Mouse (Mus musculus) ES-Bruce4 (cell line): ENCODE data around the gene Ccdc33.

Source experiments
- CTCF ChIP-seq: IDR thresholded peaks from one replicate; pipeline ENCODE4 v1.8.1; 2011; ENCODE audit warnings: low read depth, low read length
- POLR2A ChIP-seq: IDR thresholded peaks from one replicate; pipeline ENCODE4 v1.8.1; 2011; ENCODE audit warnings: low read length; ENCODE audit not compliant: insufficient read depth

DNA sequence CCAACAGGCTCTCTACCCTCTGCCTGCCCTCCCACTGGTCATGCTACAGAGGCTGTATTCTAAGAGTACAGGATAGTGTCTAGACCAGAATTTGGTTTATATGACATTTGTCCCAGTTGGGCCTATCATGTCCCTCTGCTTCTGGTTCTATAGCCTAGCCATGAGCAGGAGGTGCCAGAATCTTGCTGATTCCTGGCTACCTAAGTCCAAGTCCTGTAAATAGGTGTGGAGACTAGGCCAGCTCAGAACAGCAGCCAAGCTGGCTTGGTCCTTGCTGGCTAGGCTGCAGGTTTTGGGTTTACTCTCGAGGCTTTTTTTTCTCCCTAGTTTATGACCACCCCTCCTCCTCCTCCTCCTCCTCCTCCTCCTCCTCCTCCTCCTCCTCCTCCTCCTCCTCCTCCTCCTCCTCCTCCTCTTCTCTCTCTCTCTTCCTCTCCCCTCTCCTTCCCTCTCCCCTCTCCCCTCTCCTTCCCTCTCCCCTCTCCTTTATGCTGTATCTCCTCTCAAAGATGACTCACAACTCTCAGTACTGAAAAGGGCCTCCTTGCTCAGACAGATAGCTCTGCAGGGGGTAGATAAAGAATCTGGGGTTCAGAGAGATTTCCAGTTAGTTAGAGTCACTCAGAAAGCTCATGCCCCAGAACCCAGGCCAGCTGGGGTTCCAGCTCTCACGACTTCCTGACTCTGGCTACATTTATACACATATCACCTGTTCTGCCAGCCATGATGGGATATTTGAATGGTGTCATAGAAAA is 91.0 kb downstream of the Ccdc33 start:
- no peak for TF ChIP-seq CTCF
- TF ChIP-seq POLR2A: no peak
